Mouse (Mus musculus) kidney, adult 2 months (tissue): ENCODE results near the gene Slk. TPM values are rescaled to one million over a fixed set of nuclear protein-coding genes. Genes with fewer than 3 reads are reported as not detected.

ENCODE experiments used
- DNase-seq: peaks from one replicate; pipeline ENCODE4 v3.0.0; 2021
- H3K27ac ChIP-seq: fragments of 200-500 bp; 2 replicates; pipeline ENCODE4 v1.5.1; 2012; ENCODE audit warnings: low read depth, low read length, control low read depth, inconsistent platforms; ENCODE audit not compliant: insufficient read depth
- H3K27me3 ChIP-seq: fragments of 200-500 bp; replicated peaks from 2 replicates; pipeline ENCODE4 v1.6.1; 2012; ENCODE audit warnings: mild to moderate bottlenecking, moderate library complexity, low read length, inconsistent platforms; ENCODE audit not compliant: control insufficient read depth, insufficient read depth
- H3K36me3 ChIP-seq: fragments of 200-500 bp; 2 replicates; pipeline ENCODE4 v1.6.1; 2012; ENCODE audit warnings: mild to moderate bottlenecking, moderate library complexity, low read length, inconsistent platforms; ENCODE audit not compliant: control insufficient read depth, insufficient read depth
- H3K4me1 ChIP-seq: fragments of 200-500 bp; 2 replicates; pipeline ENCODE4 v1.6.1; 2011; ENCODE audit warnings: low read length; ENCODE audit not compliant: control insufficient read depth, insufficient read depth
- H3K4me3 ChIP-seq: fragments of 200-500 bp; 2 replicates; pipeline ENCODE4 v1.5.1; 2011; ENCODE audit warnings: mild to moderate bottlenecking, low read depth, low read length, control low read depth; ENCODE audit not compliant: insufficient read depth
- CTCF ChIP-seq: fragments of 200-500 bp; conservative IDR thresholded peaks from 2 replicates; pipeline ENCODE4 v1.5.1; 2011; ENCODE audit warnings: low read depth, mild to moderate bottlenecking, control low read depth, low read length, moderate library complexity, mixed read lengths; ENCODE audit not compliant: insufficient read depth, insufficient read length
- POLR2A ChIP-seq: fragments of 200-500 bp; IDR thresholded peaks from one replicate; pipeline ENCODE4 v1.6.1; 2011; ENCODE audit warnings: low read depth, low read length, control low read depth
- WGBS: fragments of 180-500 bp; shearing (Covaris S2); methylation state at CpG from one replicate; pipeline ENCODE4 v1.1.7; 2018; 5-methylcytosine and 5-hydroxymethylcytosine counted together
- polyA plus RNA-seq: library from polyadenylated mRNA; depleted of rRNA; stranded (reverse); fragments of >200 nt; gene quantifications from 2 replicates; pipeline ENCODE4 v1.2.3, GENCODE M21; 2012

Gene Slk
- polyA plus RNA-seq, 1 experiment, result 12.2 TPM

- DNase-seq, result no peak
- WGBS, result 39% methylated on average over 6 of the region's 6 CpGs
- TF ChIP-seq CTCF, result no peak
- no peak for TF ChIP-seq POLR2A
These were observed 40.7 kb upstream of the Slk start for GRCm38 (mm10) chr19:47538801-47539200.

GRCm38 (mm10) chr19:47542441-47542840, 37.0 kb upstream of the Slk start:
- no peak for DNase-seq
- no peak overlapping the region for H3K27ac ChIP-seq
- H3K4me1 ChIP-seq, result no peaks in the 10 kb centered on the region
- WGBS, result 86% methylated on average over 7 of the region's 7 CpGs
- no peak for TF ChIP-seq POLR2A
- H3K36me3 ChIP-seq, result no peaks in the 10 kb centered on the region
- H3K27me3 ChIP-seq, result no peaks in the 10 kb centered on the region
- no peak overlapping the region for H3K4me3 ChIP-seq

More at GRCm38 (mm10) chr19:47538801-47539200, 40.7 kb upstream of the Slk start:
- Histone ChIP-seq H3K27me3 (no peaks in the 10 kb centered on the region), H3K4me1 (no peaks in the 10 kb centered on the region), H3K4me3 (no peak overlapping the region), H3K36me3 (no peaks in the 10 kb centered on the region), H3K27ac (no peak overlapping the region)

- no peak overlapping the region for H3K4me3 ChIP-seq
- TF ChIP-seq POLR2A (no peak), CTCF (no peak)
- WGBS, result 34% methylated on average over 3 of the region's 3 CpGs
- H3K36me3 ChIP-seq, result no peaks in the 10 kb centered on the region
- H3K27me3 ChIP-seq, result no peaks in the 10 kb centered on the region
- DNase-seq, result peak; percentile 27
- no peak overlapping the region for H3K27ac ChIP-seq
- H3K4me1 ChIP-seq, result no peaks in the 10 kb centered on the region
These were observed 34.4 kb upstream of the Slk start for GRCm38 (mm10) chr19:47545055-47545454.

GRCm38 (mm10) chr19:47545528-47545927, 34.0 kb upstream of the Slk start:
- DNase-seq, result no peak
- H3K27ac ChIP-seq, result no peak overlapping the region
- H3K36me3 ChIP-seq, result no peaks in the 10 kb centered on the region
- TF ChIP-seq CTCF (no peak), POLR2A (no peak)
- no peaks in the 10 kb centered on the region for H3K4me1 ChIP-seq
- H3K4me3 ChIP-seq, result no peak overlapping the region
- H3K27me3 ChIP-seq, result no peaks in the 10 kb centered on the region

GRCm38 (mm10) chr19:47548432-47549076, 30.9 kb upstream of the Slk start:
- DNase-seq, result no peak
- Histone ChIP-seq H3K4me3 (no peak overlapping the region), H3K27me3 (no peaks in the 10 kb centered on the region), H3K27ac (no peak overlapping the region), H3K36me3 (no peaks in the 10 kb centered on the region), H3K4me1 (no peaks in the 10 kb centered on the region)
- TF ChIP-seq CTCF (no peak), POLR2A (no peak)
- 82% methylated on average over 11 of the region's 11 CpGs for WGBS

GRCm38 (mm10) chr19:47549174-47549573, 30.3 kb upstream of the Slk start:
- H3K4me1 ChIP-seq, result no peaks in the 10 kb centered on the region
- no peak overlapping the region for H3K27ac ChIP-seq
- H3K36me3 ChIP-seq, result no peaks in the 10 kb centered on the region
- H3K4me3 ChIP-seq, result no peak overlapping the region
- TF ChIP-seq CTCF, result no peak
- TF ChIP-seq POLR2A, result no peak
- 61% methylated on average over 9 of the region's 9 CpGs for WGBS
- H3K27me3 ChIP-seq, result no peaks in the 10 kb centered on the region
- DNase-seq, result no peak

GRCm38 (mm10) chr19:47549584-47549983, 29.9 kb upstream of the Slk start:
- H3K27ac ChIP-seq, result no peak overlapping the region
- H3K36me3 ChIP-seq, result no peaks in the 10 kb centered on the region
- H3K27me3 ChIP-seq, result no peaks in the 10 kb centered on the region
- TF ChIP-seq POLR2A (no peak), CTCF (no peak)
- whole genome bisulfite sequencing, result 62% methylated on average over 4 of the region's 4 CpGs
- H3K4me3 ChIP-seq, result no peak overlapping the region
- no peak for DNase-seq
- no peaks in the 10 kb centered on the region for H3K4me1 ChIP-seq
